Comparison of ENCODE assay signal across 8 mouse cellular contexts in the genomic region with DNA sequence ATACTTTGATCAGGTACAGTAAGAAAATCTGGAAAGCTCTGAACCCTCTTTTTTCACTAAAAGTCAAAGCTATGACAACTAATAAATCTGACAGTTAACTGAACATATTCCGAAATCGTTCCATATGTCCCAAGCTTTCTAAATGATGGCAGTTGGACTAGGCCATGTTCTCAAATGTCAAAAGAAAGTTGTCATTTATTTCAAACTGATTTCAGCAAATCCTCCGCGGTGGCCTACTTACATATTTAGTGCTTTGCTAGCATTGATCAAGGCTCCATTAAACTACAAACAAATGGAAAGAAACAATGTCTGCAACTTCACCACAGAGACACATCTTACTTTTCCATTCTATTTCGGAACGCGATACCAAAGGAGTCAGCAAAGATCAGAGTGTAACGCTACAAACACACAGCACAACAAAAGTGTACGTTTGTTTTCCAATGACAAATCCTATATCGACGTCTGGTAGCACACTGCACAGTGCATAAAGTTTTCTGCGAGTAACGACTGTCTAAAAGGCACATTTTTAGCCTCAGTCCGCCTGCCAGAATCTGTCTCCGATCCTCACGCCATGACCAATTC. TPM values are rescaled to one million over a fixed set of nuclear protein-coding genes. Genes with fewer than 3 reads are reported as not detected.
DNase-seq lines count a peak whose midpoint lies in the region; ATAC-seq and TF ChIP-seq lines count a peak whose summit lies in the region.

No protein-coding gene starts in this region.

- H3K4me1 ChIP-seq in embryonic facial prominence, embryonic 14.5 days (ENCODE audit: control insufficient read depth, insufficient read depth, low read length), result peaks cover 34% of the 10 kb centered on the region
- peaks cover 12% of the 10 kb centered on the region for H3K4me1 ChIP-seq in limb, embryonic 12.5 days (replicated peaks)
- H3K4me1 ChIP-seq in stomach, embryonic 16.5 days (ENCODE audit: control insufficient read depth, insufficient read depth, low read length), result peaks cover 19% of the 10 kb centered on the region

- H3K9me3 ChIP-seq in embryonic facial prominence, embryonic 14.5 days (ENCODE audit: control insufficient read depth, low read length), result no peaks in the 10 kb centered on the region
- no peaks in the 10 kb centered on the region for H3K9me3 ChIP-seq in limb, embryonic 12.5 days
- H3K9me3 ChIP-seq in stomach, embryonic 16.5 days (replicated peaks; ENCODE audit: control insufficient read depth, low read length), result no peaks in the 10 kb centered on the region

- WGBS in embryonic facial prominence, embryonic 14.5 days, result 3% methylated on average over 16 of the region's 16 CpGs
- 4% methylated on average over 16 of the region's 16 CpGs for WGBS in limb, embryonic 12.5 days
- WGBS in stomach, embryonic 16.5 days, result 3% methylated on average over 16 of the region's 16 CpGs

- intact Hi-C loops in gastrocnemius, adult 2 months (cut with DNase I), result no loop called here
- intact Hi-C loops in left cerebral cortex, postnatal 10 days (cut with DNase I), result no loop called here

- peak overlapping the region; percentile 97 for H3K27ac ChIP-seq in gastrocnemius, adult 2 months
- H3K27ac ChIP-seq in embryonic facial prominence, embryonic 14.5 days (replicated peaks; ENCODE audit: low read depth, low read length), result peak overlapping the region; percentile 95
- H3K27ac ChIP-seq in limb, embryonic 12.5 days, result peak overlapping the region; percentile 97
- H3K27ac ChIP-seq in stomach, embryonic 16.5 days (ENCODE audit: low read length), result peak overlapping the region; percentile 91

- peak overlapping the region; percentile 91 for H3K4me3 ChIP-seq in gastrocnemius, adult 2 months
- H3K4me3 ChIP-seq in embryonic facial prominence, embryonic 14.5 days (ENCODE audit: low read depth, low read length), result peak overlapping the region; percentile 95
- H3K4me3 ChIP-seq in limb, embryonic 12.5 days (replicated peaks), result peak overlapping the region; percentile 99
- H3K4me3 ChIP-seq in stomach, embryonic 16.5 days (replicated peaks; ENCODE audit: low read length), result peak overlapping the region; percentile 82

- H3K4me2 ChIP-seq in embryonic facial prominence, embryonic 14.5 days (ENCODE audit: low read depth, low read length), result peak overlapping the region; percentile 72
- H3K4me2 ChIP-seq in limb, embryonic 12.5 days, result peak overlapping the region; percentile 69
- peak overlapping the region; percentile 81 for H3K4me2 ChIP-seq in stomach, embryonic 16.5 days (ENCODE audit: low read depth, low read length)

- no peaks in the 10 kb centered on the region for H3K36me3 ChIP-seq in embryonic facial prominence, embryonic 14.5 days (ENCODE audit: control insufficient read depth, insufficient read depth, low read length)
- no peaks in the 10 kb centered on the region for H3K36me3 ChIP-seq in limb, embryonic 12.5 days
- H3K36me3 ChIP-seq in stomach, embryonic 16.5 days (ENCODE audit: control insufficient read depth, insufficient read depth, low read length), result no peaks in the 10 kb centered on the region

- H3K9ac ChIP-seq in embryonic facial prominence, embryonic 14.5 days (ENCODE audit: low read depth, low read length), result peak overlapping the region; percentile 98
- H3K9ac ChIP-seq in limb, embryonic 12.5 days (replicated peaks), result peak overlapping the region; percentile 99
- H3K9ac ChIP-seq in stomach, embryonic 16.5 days (ENCODE audit: low read length), result peak overlapping the region; percentile 92

- no peak for DNase-seq in gastrocnemius, adult 2 months
- DNase-seq in gastrocnemius, adult 18-20 months (ENCODE audit: low spot score), result no peak
- peak; percentile 43 for DNase-seq in 3T3-L1 (ENCODE audit: low read depth, low spot score)
- peak; percentile 9 for DNase-seq in embryonic facial prominence, embryonic 14.5 days (ENCODE audit: low spot score)
- no peak for DNase-seq in left cerebral cortex, adult 9 months (ENCODE audit: low spot score in 2 of 2)
- no peak for DNase-seq in left cerebral cortex, postnatal 10 days (ENCODE audit: extremely low spot score in 1 of 2, low spot score in 2 of 2)

- H3K27me3 ChIP-seq in embryonic facial prominence, embryonic 14.5 days (replicated peaks; ENCODE audit: control insufficient read depth, insufficient read depth, low read length), result no peaks in the 10 kb centered on the region
- H3K27me3 ChIP-seq in limb, embryonic 12.5 days, result no peaks in the 10 kb centered on the region
- no peaks in the 10 kb centered on the region for H3K27me3 ChIP-seq in stomach, embryonic 16.5 days (ENCODE audit: control insufficient read depth, insufficient read depth, low read length)

- ATAC-seq in embryonic facial prominence, embryonic 14.5 days (ENCODE audit: low read depth), result no peak
- ATAC-seq in limb, embryonic 12.5 days (ENCODE audit: insufficient number of reproducible peaks, insufficient read depth, low FRiP score, low TSS enrichment, low read depth), result no peak
- ATAC-seq in stomach, embryonic 16.5 days (ENCODE audit: insufficient read depth, low FRiP score), result no peak

- no peak for TF ChIP-seq CTCF in gastrocnemius, adult 2 months (IDR thresholded peaks at IDR 0.05)

RNA-seq across cellular contexts. Expression of gene Mfsd14a, which starts 1.1 kb away (rescaled TPM):
- 10 to 100 TPM; 11.7 to 12.8 TPM for total RNA-seq in gastrocnemius, adult 2 months (2021)
- total RNA-seq in gastrocnemius, adult 18-20 months (2021), result 10 to 100 TPM; 10.5 to 11.0 TPM
- 77.5 and 86.2 TPM in 2 replicates for polyA plus RNA-seq in embryonic facial prominence, embryonic 14.5 days (2014; fragmentation: Nextera tagmentation; extraction: Ambion mirVana)
- polyA plus RNA-seq in limb, embryonic 12.5 days (2016; fragmentation: Nextera tagmentation; extraction: Ambion mirVana), result 84.7 and 88.4 TPM in 2 replicates
- 84.1 and 89.5 TPM in 2 replicates for polyA plus RNA-seq in stomach, embryonic 16.5 days (2015; fragmentation: Nextera tagmentation; extraction: Ambion mirVana)
- 10 to 100 TPM; 55.8 to 56.3 TPM for total RNA-seq in left cerebral cortex, postnatal 10 days (2021)

RNA-seq across cellular contexts. Expression of gene Gm43191, which starts 19.7 kb away (rescaled TPM):
- total RNA-seq in gastrocnemius, adult 2 months (2021), result not detected
- total RNA-seq in gastrocnemius, adult 18-20 months (2021), result not detected
- polyA plus RNA-seq in embryonic facial prominence, embryonic 14.5 days (2014; fragmentation: Nextera tagmentation; extraction: Ambion mirVana), result not detected in 2 replicates
- polyA plus RNA-seq in limb, embryonic 12.5 days (2016; fragmentation: Nextera tagmentation; extraction: Ambion mirVana), result 0.61 TPM in 1 of 2 replicates, not detected in the other
- not detected in 2 replicates for polyA plus RNA-seq in stomach, embryonic 16.5 days (2015; fragmentation: Nextera tagmentation; extraction: Ambion mirVana)
- total RNA-seq in left cerebral cortex, postnatal 10 days (2021), result 1 to 10 TPM; 1.2 to 2.4 TPM

RNA-seq across cellular contexts. Expression of gene Trmt13, which starts 47.0 kb away (rescaled TPM):
- total RNA-seq in gastrocnemius, adult 2 months (2021), result 1 to 10 TPM; 6.2 TPM
- 1 to 10 TPM; 3.3 to 4.6 TPM for total RNA-seq in gastrocnemius, adult 18-20 months (2021)
- 17.5 and 20.1 TPM in 2 replicates for polyA plus RNA-seq in embryonic facial prominence, embryonic 14.5 days (2014; fragmentation: Nextera tagmentation; extraction: Ambion mirVana)
- polyA plus RNA-seq in limb, embryonic 12.5 days (2016; fragmentation: Nextera tagmentation; extraction: Ambion mirVana), result 34.1 and 38.8 TPM in 2 replicates
- 25.7 and 25.9 TPM in 2 replicates for polyA plus RNA-seq in stomach, embryonic 16.5 days (2015; fragmentation: Nextera tagmentation; extraction: Ambion mirVana)
- total RNA-seq in left cerebral cortex, postnatal 10 days (2021), result 10 to 100 TPM; 14.6 to 14.9 TPM

RNA-seq across cellular contexts. Expression of gene Slc35a3, which starts 51.3 kb away (rescaled TPM):
- total RNA-seq in gastrocnemius, adult 2 months (2021), result 1 to 10 TPM; 5.1 to 8.0 TPM
- 1 to 10 TPM; 6.2 to 6.5 TPM for total RNA-seq in gastrocnemius, adult 18-20 months (2021)
- 9.4 and 9.8 TPM in 2 replicates for polyA plus RNA-seq in embryonic facial prominence, embryonic 14.5 days (2014; fragmentation: Nextera tagmentation; extraction: Ambion mirVana)
- 11.3 and 12.7 TPM in 2 replicates for polyA plus RNA-seq in limb, embryonic 12.5 days (2016; fragmentation: Nextera tagmentation; extraction: Ambion mirVana)
- 34.1 and 40.3 TPM in 2 replicates for polyA plus RNA-seq in stomach, embryonic 16.5 days (2015; fragmentation: Nextera tagmentation; extraction: Ambion mirVana)
- 10 to 100 TPM; 13.3 to 13.6 TPM for total RNA-seq in left cerebral cortex, postnatal 10 days (2021)

Comparison
In these comparisons a context has a peak if more than half of its experiments do, and no peak if none do; other contexts are left out.
1. DNase-seq: peak in 3T3-L1 (single experiment) and embryonic facial prominence, embryonic 14.5 days (single experiment); none in gastrocnemius, adult 2 months (single experiment), gastrocnemius, adult 18-20 months (single experiment), left cerebral cortex, adult 9 months (0 of 2) and left cerebral cortex, postnatal 10 days (0 of 2).
2. RNA of gene Mfsd14a, which starts 1.1 kb away (total RNA-seq): 55.8 to 56.3 TPM in left cerebral cortex, postnatal 10 days; 11.7 to 12.8 TPM in gastrocnemius, adult 2 months and 10.5 to 11.0 TPM in gastrocnemius, adult 18-20 months; every median in the first group is over 4 times any median in the second.
3. Peak in every context shown above with its lines, with median percentiles within 50 percentile points of each other: H3K27ac ChIP-seq, H3K4me3 ChIP-seq, H3K4me2 ChIP-seq and H3K9ac ChIP-seq.